Mouse (Mus musculus): Measurements from ENCODE around the gene Rnf145.

Rnf145 gene

DNA sequence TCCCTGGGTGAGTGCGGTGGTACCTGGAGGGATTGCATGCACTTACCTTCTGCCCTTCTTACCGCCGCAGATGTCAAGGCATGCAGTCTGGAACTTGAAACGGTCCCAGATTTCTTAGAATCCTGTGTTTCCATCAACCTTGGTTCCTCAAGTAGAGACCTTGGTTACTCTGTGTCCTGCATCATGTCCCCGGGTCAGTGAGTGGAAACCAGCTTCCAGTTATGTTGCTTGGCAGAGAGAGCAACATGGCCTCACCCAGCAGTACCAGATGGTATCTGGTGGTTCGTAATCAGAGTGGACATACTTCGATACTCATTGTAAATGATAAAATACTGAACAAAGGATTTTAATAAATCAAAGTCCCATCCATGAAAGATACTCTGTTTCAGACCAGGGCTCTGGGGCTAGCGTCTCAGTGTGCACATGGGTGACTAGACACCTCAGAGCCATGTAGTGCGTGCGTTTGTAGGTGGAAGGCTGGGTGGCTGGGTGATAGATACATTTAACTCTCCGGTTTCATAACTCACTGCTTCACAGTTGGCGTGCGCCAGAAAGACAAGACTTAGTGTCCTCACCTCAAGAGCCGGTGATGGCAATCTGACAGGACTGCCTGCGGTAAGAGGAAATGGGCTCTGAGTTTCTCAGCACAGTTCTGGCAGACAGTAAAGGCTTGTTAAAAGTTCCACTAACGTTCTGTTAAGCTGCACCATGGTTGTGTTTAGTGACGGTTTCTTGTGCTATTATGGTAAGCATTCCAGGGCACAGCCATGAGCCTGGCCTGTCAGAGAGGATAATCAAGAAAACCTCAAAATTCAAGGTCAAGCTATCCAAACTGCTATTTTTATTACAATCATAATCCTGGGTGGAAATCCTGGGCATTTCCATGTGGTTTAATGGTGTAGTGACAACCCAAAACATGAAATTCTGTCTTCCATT, 14.3 kb downstream of the Rnf145 start:
- in situ Hi-C loops (cut with MboI, MseI), result no loop called here

DNA sequence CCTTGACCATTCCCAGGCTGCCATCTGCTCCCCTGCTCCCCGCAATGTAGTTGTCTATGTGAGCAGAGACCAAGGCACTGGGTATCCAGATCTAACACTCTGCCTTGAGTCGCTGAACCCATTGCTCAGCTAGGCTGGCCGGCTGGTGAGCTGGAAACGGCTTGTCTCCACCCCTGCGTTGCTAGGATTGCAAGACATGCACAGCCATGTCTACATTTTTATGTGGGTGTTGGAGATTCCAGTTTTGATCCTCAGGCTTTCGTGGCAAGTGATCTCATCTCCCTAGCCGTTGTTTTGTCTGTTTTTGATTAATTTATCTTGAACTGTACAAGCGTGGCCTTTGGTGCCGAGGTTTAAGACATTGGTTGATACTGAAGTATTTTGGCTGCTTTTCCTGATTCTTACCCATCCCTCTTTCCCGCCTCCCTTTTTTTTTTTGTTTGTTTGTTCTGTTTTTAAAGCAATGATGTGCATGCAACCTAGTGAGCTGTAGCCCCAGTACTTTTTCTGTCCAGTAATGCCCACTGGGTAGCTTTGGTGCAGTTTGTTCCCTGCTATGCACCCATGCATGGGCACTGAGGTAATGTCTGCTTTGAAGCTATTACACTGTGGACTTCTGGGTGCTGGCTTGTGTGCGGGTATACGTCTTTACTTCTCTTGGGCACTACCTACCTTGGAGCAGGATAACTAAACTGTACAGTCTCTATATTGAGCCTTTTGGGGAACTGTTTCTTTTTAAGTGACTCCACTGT, 16.4 kb downstream of the Rnf145 start:
- in situ Hi-C loops (cut with MboI, MseI), result no loop called here

DNA sequence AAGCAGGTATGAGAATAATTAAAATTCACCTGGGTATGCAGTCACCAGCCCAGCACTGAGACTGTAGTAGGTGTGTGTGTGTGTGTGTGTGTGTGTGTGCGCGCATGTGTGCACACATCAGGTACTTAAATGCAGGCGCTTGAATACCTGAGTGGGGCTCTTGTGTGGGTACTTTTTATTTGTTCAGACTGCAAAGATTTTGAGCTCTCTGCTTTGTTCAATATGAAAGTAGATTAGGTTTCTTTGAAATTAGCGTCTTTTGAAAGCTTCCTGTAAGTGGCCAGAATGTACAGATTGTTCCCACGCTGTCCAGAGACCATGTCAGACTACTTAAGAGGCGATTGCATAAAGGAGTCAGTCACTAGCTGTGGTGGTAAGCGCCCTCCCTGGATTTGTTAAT, 18.6 kb downstream of the Rnf145 start:
- in situ Hi-C loops (cut with MboI, MseI), result no loop called here

DNA sequence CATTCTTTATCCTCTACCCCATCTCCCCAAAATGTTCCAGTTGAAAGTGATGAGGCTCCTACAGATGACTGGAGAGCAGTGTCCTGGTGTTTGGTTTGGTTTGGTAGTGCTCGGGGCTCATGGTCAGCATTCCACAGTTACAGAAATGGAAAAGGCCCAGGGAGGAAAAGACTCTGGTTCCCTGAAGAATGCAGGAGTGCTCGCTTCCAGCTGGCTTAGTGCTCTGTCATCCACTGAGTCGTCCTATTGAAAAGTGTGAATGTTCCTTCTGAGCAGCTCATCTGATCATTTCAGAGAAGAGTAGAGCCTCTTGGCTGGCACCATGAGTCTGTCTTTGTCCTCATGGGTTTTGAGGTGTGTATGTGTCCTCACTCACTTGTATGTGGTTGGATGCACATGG, 19.3 kb downstream of the Rnf145 start:
- in situ Hi-C loops (cut with MboI, MseI), result no loop called here

DNA sequence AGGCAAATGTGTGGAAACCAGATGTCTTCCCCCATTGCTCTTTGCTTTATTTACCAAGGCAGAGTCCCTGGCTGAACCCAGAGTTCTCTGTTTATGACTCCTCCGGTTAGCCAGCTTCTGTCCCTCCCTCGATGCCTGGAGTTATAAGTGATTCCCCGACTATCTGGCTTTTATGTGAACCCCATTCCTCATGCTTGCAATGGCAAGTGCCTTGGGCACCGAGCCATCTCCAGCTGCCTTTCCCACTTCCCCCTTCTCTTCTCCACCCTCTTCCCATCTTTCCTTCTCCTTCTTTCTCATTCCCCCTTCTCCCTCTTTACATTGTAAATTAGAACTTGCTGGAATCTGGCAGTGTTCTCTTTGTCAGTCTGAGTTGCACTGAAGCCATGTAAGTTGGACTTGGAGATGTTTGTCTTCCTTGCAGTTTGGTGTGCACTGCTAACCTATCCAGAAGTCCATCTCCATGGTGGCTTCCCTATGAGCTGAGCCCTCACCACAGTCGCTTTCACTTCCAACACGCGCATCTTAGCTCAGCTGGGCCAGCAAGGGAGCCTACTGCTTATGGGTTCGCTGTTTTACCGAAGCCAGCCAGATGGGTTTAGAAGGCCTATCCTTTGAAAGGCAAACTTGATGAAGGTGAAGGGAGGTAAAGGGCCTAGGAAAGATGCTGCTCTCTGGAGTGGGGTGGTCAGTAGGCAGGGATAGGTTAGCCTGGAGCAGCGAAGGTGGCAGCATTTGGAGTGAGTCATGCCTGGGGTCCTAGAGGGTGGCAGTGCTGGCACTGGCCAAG, 19.9 kb downstream of the Rnf145 start:
- in situ Hi-C loops (cut with MboI, MseI), result no loop called here

DNA sequence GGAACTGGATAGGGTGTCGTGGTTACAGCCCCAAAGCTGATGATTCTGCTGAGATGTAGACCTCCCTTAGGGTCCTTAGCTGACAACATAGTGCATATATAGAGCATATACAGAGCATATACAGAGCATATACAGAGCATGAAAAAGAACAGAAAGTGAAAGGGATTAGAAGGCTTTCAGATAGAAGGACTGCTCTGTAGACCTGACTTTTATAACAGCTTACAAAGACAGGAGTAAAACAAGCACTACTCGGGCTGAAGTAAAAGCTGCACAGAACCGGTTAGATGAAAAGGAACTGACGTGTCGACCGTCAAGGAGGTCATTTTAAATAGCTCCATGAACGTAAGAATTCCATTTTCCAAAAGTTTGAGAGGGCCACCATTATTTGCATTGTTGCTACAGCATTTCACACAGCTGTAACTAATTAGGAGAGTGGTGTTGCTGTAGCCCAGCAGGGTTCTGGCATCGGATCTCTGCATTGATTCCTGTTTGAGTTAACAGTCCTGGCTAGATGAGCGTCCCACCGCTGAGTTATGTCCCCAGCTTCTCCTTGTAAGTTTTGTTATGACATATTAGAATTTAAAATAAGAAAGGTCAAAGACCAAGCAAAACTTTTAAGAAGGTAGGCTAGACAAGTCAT, 20.6 kb downstream of the Rnf145 start:
- in situ Hi-C loops (cut with MboI, MseI), result no loop called here

DNA sequence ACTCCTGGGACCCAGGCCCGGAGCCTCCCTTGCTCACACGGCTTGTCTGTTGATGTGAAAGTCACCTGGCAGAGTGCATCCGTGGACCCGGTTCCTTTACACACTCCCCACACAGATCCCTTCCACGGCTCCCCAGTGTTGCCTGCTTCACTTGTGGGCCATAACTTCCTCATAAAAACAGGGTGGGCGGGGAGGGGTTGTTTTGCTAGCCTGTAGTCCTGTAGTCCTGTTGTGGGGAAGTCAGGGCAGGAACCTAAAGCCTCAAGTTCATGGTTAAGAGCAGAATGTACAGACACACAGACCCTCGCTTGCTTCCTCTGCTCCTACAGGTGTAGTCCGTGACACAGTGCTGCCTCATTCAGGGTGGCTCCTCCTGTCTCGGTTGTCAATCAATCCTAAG, 21.5 kb downstream of the Rnf145 start:
- in situ Hi-C loops (cut with MboI, MseI), result loop anchor here in 1 of 2 experiments (5.0 kb wide), 1 partner anchor 68 kb away; the partner anchor contains the start of gene Ublcp1

DNA sequence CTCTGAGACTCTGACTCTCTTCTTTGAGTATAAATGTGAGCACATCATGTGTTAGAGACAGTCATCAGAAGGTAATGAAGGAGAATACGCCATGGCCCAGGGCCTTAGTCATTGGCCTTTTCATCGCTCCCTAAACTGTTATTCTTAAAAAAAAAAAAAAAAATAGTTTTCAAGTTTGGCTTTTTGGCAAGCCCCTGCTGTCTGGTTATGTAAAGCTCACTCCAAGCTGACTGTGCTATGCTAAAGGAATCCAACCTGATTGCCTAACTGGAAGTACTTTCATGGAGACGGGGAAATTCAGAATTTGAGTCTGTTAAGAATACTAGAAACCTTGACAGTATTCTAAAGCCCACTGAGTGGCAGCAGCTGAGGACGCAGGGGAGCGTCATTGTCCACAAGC, 22.5 kb downstream of the Rnf145 start:
- in situ Hi-C loops (cut with MboI, MseI), result loop anchor here in 1 of 2 experiments (5.0 kb wide), 1 partner anchor 69 kb away; the partner anchor contains the start of gene Ublcp1

DNA sequence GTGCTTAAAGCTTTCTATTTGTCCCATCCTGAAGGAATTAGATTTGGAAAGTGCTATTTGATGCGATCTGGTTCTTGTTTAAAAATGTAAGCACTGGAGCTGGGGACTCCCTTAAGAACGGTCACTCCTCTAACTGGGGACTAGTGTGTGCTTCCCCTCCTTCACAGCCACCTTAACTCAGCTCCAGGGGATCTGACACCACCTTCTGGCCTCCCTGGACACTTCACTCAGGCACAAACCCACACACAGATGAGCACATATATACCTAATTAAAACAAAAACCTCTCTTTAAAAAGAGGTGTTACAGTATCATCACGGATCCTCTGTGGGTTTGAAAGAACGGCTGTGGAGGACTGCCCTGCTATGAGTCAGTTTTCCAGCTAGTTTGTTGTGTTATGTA, 23.0 kb downstream of the Rnf145 start:
- in situ Hi-C loops (cut with MboI, MseI), result loop anchor here in 1 of 2 experiments (5.0 kb wide), 1 partner anchor 70 kb away; the partner anchor contains the start of gene Ublcp1

DNA sequence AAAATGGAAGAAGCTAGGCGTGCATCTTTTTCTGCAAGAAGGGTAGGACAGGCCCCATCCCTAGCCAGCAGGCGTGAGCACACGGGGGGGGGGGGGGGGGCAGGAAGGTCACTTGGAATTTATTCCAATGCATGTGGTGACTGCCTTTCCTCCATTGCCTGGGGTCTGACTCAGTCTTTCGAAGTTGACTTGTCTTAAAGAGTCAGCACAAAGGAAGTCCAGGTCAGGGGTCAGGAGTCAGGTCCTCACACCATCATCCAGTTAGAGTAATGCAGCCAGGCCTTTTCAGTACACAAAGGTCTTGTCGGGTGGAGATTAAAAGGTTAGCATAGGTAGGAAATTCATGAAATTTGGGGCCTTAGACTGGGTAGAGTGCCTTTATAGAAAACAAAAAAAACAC, 24.8 kb downstream of the Rnf145 start:
- in situ Hi-C loops (cut with MboI, MseI), result loop anchor here in 1 of 2 experiments (5.0 kb wide), 1 partner anchor 71 kb away; the partner anchor contains the start of gene Ublcp1

DNA sequence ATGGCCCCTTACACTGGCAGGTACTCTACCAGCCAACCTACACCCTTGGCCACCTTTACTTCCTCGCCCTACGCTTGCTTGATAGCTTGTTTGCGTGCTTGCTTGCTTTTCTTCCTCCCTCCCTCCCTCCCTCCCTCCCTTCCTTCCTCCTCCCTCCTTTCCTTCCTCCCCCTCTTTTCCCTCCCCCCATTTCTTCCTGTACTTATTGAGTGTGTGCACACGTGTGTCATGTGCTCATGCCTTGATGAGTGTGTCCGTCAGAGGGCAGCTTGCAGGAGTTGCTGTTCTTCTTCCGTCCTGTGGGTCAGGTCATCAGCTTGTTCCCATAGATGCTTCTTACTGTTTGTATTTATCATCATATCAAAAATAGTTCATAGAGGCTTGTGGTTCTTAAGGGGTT, 25.2 kb downstream of the Rnf145 start:
- in situ Hi-C loops (cut with MboI, MseI), result loop anchor here in 1 of 2 experiments (5.0 kb wide), 1 partner anchor 72 kb away; the partner anchor contains the start of gene Ublcp1

DNA sequence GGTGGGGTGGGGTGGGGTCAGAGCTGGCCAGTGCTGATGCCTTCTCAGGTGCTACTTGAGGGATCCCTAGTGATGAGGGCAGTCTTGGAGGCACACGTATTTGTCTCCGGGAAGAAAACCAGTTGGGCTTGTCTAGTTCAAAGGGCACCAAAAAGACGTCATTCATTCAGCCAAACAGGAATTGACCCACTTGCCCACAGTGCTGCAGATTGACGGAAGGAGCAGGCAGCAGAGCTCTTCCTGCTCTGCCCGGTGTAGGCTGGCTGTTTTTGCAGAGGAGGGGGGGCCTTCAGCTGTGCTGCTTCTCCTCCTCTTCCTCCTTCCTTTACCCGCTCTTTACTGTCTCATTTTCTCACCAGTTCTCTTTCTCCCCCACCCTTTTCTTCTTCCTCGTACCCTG, 26.4 kb downstream of the Rnf145 start:
- in situ Hi-C loops (cut with MboI, MseI), result no loop called here

DNA sequence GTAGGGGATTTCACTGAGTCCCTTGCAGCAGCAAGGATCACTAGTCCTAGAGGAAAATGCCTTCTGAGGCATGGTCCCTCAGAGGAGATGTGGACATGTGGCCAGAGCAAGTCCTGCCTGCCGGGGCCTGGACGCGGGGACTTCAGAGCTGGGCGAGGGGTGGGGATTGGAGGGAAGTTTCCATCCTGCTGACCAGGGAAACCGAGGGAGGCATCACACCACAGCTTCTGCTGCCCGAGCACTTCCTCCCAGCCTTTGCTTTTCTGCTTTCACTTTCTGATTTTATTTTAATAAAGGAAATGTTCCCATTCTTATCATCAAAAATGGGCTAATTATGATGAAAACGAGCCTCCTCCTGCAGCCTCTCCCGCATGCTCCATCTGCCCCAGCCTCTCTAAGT, 27.5 kb downstream of the Rnf145 start:
- in situ Hi-C loops (cut with MboI, MseI), result no loop called here

DNA sequence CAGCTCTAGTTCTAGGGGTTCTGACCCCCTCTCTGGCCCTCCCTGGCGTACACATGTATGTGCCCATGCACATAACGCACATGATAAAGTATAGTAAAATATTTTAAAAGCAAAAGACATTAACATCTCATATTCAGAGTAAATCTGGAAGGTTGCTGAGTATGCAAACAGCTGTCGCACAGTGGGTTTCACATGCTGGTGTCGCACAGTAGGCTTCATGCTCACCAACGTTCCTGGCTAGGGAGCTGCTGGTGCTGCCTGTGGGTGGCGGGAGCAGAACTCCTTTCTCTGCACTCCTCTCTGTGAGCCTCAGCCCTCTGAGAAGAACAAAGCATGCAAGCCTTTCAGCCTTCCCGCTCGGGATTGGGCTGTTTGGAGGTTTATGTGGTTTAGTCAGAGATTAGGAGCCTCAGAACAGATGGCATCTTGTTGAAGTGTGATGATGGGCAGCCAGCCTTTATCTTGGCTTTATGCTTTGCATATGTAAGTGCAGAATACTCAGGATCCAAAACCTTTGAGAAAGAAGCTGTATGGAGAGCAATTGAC, 29.0 kb downstream of the Rnf145 start:
- in situ Hi-C loops (cut with MboI, MseI), result no loop called here

DNA sequence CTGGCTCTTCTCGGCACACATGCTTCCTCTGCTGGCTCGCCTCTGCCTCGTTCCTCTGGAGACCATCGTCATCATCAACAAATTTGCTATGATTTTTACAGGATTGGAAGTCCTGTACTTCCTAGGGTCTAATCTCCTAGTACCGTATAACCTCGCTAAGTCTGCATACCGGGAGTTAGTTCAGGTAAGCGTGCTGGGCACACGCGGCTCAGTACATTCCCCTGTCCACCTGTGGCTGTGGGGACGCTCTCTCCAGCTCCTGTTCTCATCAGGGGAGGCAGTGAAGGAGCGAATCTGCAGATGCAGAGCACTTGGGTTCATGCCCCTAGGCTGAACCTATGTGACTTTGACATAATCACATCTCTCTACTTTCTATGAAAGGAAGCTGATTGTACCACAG, 30.1 kb downstream of the Rnf145 start:
- in situ Hi-C loops (cut with MboI, MseI), result no loop called here

DNA sequence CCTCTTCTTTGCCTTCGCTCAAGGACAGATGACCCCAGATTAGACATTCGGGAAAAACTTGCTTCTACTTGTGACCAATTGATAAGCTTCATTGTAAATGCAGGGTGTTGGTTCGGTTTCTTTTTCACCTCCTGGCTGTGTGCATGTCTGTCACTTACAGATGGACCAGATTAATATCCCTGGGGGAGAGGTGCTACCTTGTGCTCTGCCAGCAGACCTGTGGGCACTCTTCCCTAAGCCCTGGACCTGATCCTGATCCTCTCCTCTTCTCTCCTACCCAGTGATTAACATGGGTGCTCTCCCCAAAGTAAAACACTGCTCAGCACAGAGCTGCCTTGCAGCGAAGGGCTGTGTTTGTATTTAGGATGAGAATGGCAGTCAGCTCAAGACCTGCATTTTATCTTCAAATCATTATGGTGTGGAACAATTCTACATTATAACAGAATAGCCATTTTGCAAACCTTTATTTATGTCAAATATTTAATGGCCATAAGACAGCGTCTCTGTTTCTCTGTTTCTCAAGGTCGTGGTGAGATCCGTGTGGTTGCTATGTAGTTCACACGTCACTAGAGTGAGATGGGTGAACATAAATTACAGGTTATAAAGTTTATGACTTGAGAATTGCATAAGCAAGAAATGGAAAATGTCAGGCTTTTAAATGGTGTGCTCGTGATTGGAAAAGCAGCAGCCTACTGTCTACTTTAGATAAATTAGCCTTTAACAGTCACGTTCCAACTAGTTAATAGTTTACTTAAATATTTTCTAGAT, 30.9 kb downstream of the Rnf145 start:
- in situ Hi-C loops (cut with MboI, MseI), result loop anchor here in 1 of 2 experiments (10.0 kb wide), 1 partner anchor 775 kb away; no protein-coding TSS in a partner anchor

DNA sequence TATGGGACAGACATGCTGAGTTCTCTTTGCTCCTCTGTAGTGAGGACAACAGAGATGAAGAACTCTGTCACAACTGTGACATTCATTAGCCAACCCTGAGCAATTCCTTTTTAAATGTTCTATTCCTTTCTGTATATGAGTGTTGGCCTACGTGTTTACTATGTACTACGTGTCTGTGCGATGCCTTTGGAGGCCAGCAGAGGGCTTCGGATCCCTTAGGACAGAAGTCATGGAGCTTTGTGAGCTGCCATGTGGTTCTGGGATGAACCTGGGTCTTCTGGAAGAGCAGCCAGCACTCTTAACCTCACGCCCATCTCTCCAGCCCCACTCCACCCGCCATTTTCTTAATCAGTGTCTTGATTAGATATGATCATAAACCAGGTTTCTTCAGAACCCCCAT, 32.2 kb downstream of the Rnf145 start:
- in situ Hi-C loops (cut with MboI, MseI), result loop anchor here in 1 of 2 experiments (10.0 kb wide), 1 partner anchor 776 kb away; no protein-coding TSS in a partner anchor

DNA sequence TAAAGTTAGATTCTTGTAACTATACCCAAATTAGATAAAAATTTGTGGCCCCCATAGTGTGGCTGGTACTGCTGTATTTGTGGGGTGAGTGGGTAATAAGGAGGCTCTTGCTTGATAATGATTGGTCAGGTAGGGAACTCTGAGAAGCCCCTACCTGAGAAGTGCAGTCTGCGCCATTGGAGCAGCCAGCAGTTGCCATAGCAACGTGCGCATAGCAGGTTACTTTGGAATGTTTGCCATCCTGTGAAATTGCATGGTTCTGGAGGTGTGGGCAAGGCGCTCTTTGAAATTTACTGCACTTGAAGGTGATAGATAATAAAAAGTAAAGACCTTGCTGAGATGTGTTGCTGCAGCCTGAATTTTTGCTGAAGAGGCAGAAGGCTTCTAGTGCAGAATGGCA, 35.6 kb downstream of the Rnf145 start:
- in situ Hi-C loops (cut with MboI, MseI), result loop anchor here in 1 of 2 experiments (10.0 kb wide), 1 partner anchor 780 kb away; no protein-coding TSS in a partner anchor

DNA sequence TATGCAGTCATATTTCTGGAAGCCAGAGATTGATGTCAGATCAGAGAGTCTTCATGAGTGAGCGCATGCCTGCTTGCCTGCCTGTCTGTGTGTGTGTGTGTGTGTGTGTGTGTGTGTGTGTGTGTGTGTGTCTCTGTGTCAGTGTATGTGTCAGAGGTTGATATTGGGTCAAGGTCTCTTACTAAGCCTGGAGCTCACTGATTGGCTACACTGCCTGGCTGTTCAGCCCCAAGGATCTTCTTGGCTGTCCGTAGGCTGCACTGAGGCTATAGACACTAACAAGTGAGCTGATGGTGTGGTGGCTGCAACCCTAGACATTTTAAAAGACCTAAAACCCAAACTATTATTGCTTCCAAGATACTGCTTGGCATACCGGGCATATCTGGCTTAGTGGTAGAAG, 39.8 kb downstream of the Rnf145 start:
- in situ Hi-C loops (cut with MboI, MseI), result loop anchor here in 1 of 2 experiments (10.0 kb wide), 1 partner anchor 784 kb away; no protein-coding TSS in a partner anchor
